Mouse (Mus musculus): ENCODE data around the gene Dennd5b. TPM values are rescaled to one million over a fixed set of nuclear protein-coding genes. Genes with fewer than 3 reads are reported as not detected.
A peak's percentile ranks its signal among the peaks of the same experiment; 100 is the strongest.
"Not testable (repeated sequence)": the region's sequence is repeated elsewhere in the genome, so short reads cannot be mapped to it uniquely, and the experiment has no call there.

The Dennd5b gene
- polyA plus RNA-seq, 1 experiment from 2014 or later: 10.9 TPM

- DNase-seq (ENCODE audit: low spot score): peak; percentile 34
- WGBS: 79% methylated on average over 2 of the region's 3 CpGs
Observed at GRCm38 (mm10) chr6:148940383-148940782, 161.1 kb downstream of the Dennd5b start.

More at GRCm38 (mm10) chr6:148940383-148940782, 161.1 kb downstream of the Dennd5b start:
- H3K9ac ChIP-seq (ENCODE audit: low read length); H3K4me3 ChIP-seq (ENCODE audit: low read depth, low read length); H3K4me2 ChIP-seq (ENCODE audit: low read length); H3K9me3 ChIP-seq (replicated peaks; ENCODE audit: control insufficient read depth, low read length); H3K27me3 ChIP-seq (replicated peaks; ENCODE audit: control insufficient read depth, insufficient read depth, low read length); ATAC-seq; H3K27ac ChIP-seq (ENCODE audit: low read depth, low read length): not testable (repeated sequence)
- Histone ChIP-seq H3K4me1 (ENCODE audit: control insufficient read depth, insufficient read depth, low read length) (peaks cover 13% of the 10 kb centered on the region; the same call in 1 of the 2 replicates), H3K36me3 (ENCODE audit: control insufficient read depth, insufficient read depth, low read length) (peaks cover 11% of the 10 kb centered on the region)

Other genes starting within 250 kb of the Dennd5b start
- gene Caprin2, start 205.4 kb downstream of the Dennd5b start, polyA plus RNA-seq (2014; fragmentation: Nextera tagmentation; extraction: Ambion mirVana): 5.0 and 6.3 TPM in 2 replicates
- 137 and 152 TPM in 2 replicates for gene Sinhcaf, start 155.2 kb downstream of the Dennd5b start, polyA plus RNA-seq (2014; fragmentation: Nextera tagmentation; extraction: Ambion mirVana)
- not detected in 2 replicates for gene Gm10203, start 28.5 kb upstream of the Dennd5b start, polyA plus RNA-seq (2014; fragmentation: Nextera tagmentation; extraction: Ambion mirVana)
- 4.3 and 7.0 TPM in 2 replicates for gene Etfbkmt, start 38.2 kb upstream of the Dennd5b start, polyA plus RNA-seq (2014; fragmentation: Nextera tagmentation; extraction: Ambion mirVana)
- gene Amn1, start 87.0 kb upstream of the Dennd5b start, polyA plus RNA-seq (2014; fragmentation: Nextera tagmentation; extraction: Ambion mirVana): 105 and 121 TPM in 2 replicates
- 32.6 and 33.3 TPM in 2 replicates for gene Resf1, start 207.7 kb upstream of the Dennd5b start, polyA plus RNA-seq (2014; fragmentation: Nextera tagmentation; extraction: Ambion mirVana)

Measured in forebrain, embryonic 14.5 days (tissue).